Mouse (Mus musculus) myocyte (in vitro differentiated cells): ENCODE data around the gene Slc34a3. TPM values are rescaled to one million over a fixed set of nuclear protein-coding genes. Genes with fewer than 3 reads are reported as not detected.

Experiments
- H3K27me3 ChIP-seq: one replicate; pipeline ENCODE4 v1.6.1; 2011; ENCODE audit not compliant: control insufficient read depth, insufficient read depth, insufficient read length
- H3K36me3 ChIP-seq: one replicate; pipeline ENCODE4 v1.6.1; 2011; ENCODE audit not compliant: control insufficient read depth, insufficient read depth
- H3K4me2 ChIP-seq: one replicate; pipeline ENCODE4 v1.6.1; 2011; ENCODE audit warnings: low read depth, control low read depth
- H3K4me3 ChIP-seq: one replicate; pipeline ENCODE4 v1.5.1; 2011; ENCODE audit warnings: mild to moderate bottlenecking, control low read depth, moderate library complexity
- H3K79me2 ChIP-seq: one replicate; pipeline ENCODE4 v1.6.1; 2011; ENCODE audit not compliant: control insufficient read depth, insufficient read depth
- H3ac ChIP-seq: one replicate; pipeline ENCODE4 v1.6.1; 2011; ENCODE audit not compliant: control insufficient read depth, insufficient read length
- MAX ChIP-seq: IDR thresholded peaks from one replicate; pipeline ENCODE4 v1.6.1; 2011; ENCODE audit warnings: low read depth, mild to moderate bottlenecking, control low read depth
- MYOG ChIP-seq, 3 experiments: IDR thresholded peaks; one replicate each; pipeline ENCODE4 v1.6.1; 2011; ENCODE audit warnings: control low read depth in 2 of 3, low read depth in 2 of 3, mild to moderate bottlenecking in 2 of 3; ENCODE audit not compliant: insufficient read length in 2 of 3, control insufficient read depth in 1 of 3, insufficient read depth in 1 of 3
- REST ChIP-seq: IDR thresholded peaks from one replicate; pipeline ENCODE4 v1.6.1; 2011; ENCODE audit warnings: mild to moderate bottlenecking, control low read depth, moderate library complexity; ENCODE audit not compliant: insufficient read depth, insufficient read length
- polyA plus RNA-seq: library from polyadenylated mRNA; unstranded; fragments of >200 nt; fragmentation: generic; extraction: Trizol; gene quantifications from one replicate; pipeline ENCODE4 v1.2.1, GENCODE M21; 2012; ENCODE audit warnings: missing spikeins

The Slc34a3 gene
- polyA plus RNA-seq, 1 experiment, result not detected

- H3K4me2 ChIP-seq, result peak overlapping the region; percentile 91
- H3K27me3 ChIP-seq, result no peaks in the 10 kb centered on the region
- H3K79me2 ChIP-seq, result no peaks in the 10 kb centered on the region
- peak overlapping the region; percentile 25 for H3K4me3 ChIP-seq
- TF ChIP-seq MYOG (IDR thresholded peaks at IDR 0.05; ENCODE audit: control insufficient read depth in 1 of 3, insufficient read depth in 1 of 3, insufficient read length in 2 of 3, low read depth in 2 of 3) (no peak), MAX (no peak), REST (no peak)
- no peaks in the 10 kb centered on the region for H3K36me3 ChIP-seq
- H3ac ChIP-seq, result no peak overlapping the region
Measured at GRCm38 (mm10) chr2:25179566-25180217, 54.5 kb downstream of the Slc34a3 start.

Other genes starting within 250 kb of the Slc34a3 start
- 33.7 TPM for gene Nsmf, start 180.0 kb downstream of the Slc34a3 start, polyA plus RNA-seq
- gene Entpd8, start 154.1 kb downstream of the Slc34a3 start, polyA plus RNA-seq, result not detected
- not detected for gene Noxa1, start 139.2 kb downstream of the Slc34a3 start, polyA plus RNA-seq
- 1.3 TPM for gene Nrarp, start 53.6 kb downstream of the Slc34a3 start, polyA plus RNA-seq
- 9.2 TPM for gene Tor4a, start 37.5 kb downstream of the Slc34a3 start, polyA plus RNA-seq
- 55.8 TPM for gene Nelfb, start 22.9 kb downstream of the Slc34a3 start, polyA plus RNA-seq
- not detected for gene Stpg3, start 19.7 kb downstream of the Slc34a3 start, polyA plus RNA-seq
- gene Fam166a, start 15.6 kb downstream of the Slc34a3 start, polyA plus RNA-seq, result 0.48 TPM
- 359 TPM for gene Tubb4b, start 9.7 kb downstream of the Slc34a3 start, polyA plus RNA-seq
- gene Rnf224, start 2.4 kb upstream of the Slc34a3 start, polyA plus RNA-seq, result not detected
- 0.59 TPM for gene Rnf208, start 7.9 kb upstream of the Slc34a3 start, polyA plus RNA-seq
- gene Cysrt1, start 8.1 kb upstream of the Slc34a3 start, polyA plus RNA-seq, result not detected
- gene AL732309.1, start 12.5 kb upstream of the Slc34a3 start, polyA plus RNA-seq, result 4.5 TPM
- gene Tmem203, start 21.1 kb upstream of the Slc34a3 start, polyA plus RNA-seq, result 47.2 TPM
- 5.5 TPM for gene Tprn, start 28.3 kb upstream of the Slc34a3 start, polyA plus RNA-seq
- 106 TPM for gene Ssna1, start 38.1 kb upstream of the Slc34a3 start, polyA plus RNA-seq
- 97.9 TPM for gene Anapc2, start 38.1 kb upstream of the Slc34a3 start, polyA plus RNA-seq
- gene Tmem210, start 53.8 kb upstream of the Slc34a3 start, polyA plus RNA-seq, result 0.40 TPM
- gene Lrrc26, start 55.6 kb upstream of the Slc34a3 start, polyA plus RNA-seq, result 1.6 TPM
- gene Grin1, start 84.8 kb upstream of the Slc34a3 start, polyA plus RNA-seq, result 0.12 TPM
- gene Man1b1, start 98.0 kb upstream of the Slc34a3 start, polyA plus RNA-seq, result 46.3 TPM
- 43.0 TPM for gene Dpp7, start 122.0 kb upstream of the Slc34a3 start, polyA plus RNA-seq
- 68.3 TPM for gene Uap1l1, start 131.3 kb upstream of the Slc34a3 start, polyA plus RNA-seq
- 10.4 TPM for gene Sapcd2, start 138.0 kb upstream of the Slc34a3 start, polyA plus RNA-seq
- gene Entpd2, start 161.5 kb upstream of the Slc34a3 start, polyA plus RNA-seq, result 0.89 TPM
- 114 TPM for gene Npdc1, start 165.0 kb upstream of the Slc34a3 start, polyA plus RNA-seq
- gene Fut7, start 188.9 kb upstream of the Slc34a3 start, polyA plus RNA-seq, result 0.08 TPM
- gene Abca2, start 194.3 kb upstream of the Slc34a3 start, polyA plus RNA-seq, result 9.8 TPM
- gene Clic3, start 222.5 kb upstream of the Slc34a3 start, polyA plus RNA-seq, result 13.5 TPM
- gene Paxx, start 226.7 kb upstream of the Slc34a3 start, polyA plus RNA-seq, result 64.3 TPM
- 9.8 TPM for gene Ptgds, start 235.7 kb upstream of the Slc34a3 start, polyA plus RNA-seq